Mouse (Mus musculus): ENCODE data around the gene Ttll3.

The Ttll3 gene

DNA sequence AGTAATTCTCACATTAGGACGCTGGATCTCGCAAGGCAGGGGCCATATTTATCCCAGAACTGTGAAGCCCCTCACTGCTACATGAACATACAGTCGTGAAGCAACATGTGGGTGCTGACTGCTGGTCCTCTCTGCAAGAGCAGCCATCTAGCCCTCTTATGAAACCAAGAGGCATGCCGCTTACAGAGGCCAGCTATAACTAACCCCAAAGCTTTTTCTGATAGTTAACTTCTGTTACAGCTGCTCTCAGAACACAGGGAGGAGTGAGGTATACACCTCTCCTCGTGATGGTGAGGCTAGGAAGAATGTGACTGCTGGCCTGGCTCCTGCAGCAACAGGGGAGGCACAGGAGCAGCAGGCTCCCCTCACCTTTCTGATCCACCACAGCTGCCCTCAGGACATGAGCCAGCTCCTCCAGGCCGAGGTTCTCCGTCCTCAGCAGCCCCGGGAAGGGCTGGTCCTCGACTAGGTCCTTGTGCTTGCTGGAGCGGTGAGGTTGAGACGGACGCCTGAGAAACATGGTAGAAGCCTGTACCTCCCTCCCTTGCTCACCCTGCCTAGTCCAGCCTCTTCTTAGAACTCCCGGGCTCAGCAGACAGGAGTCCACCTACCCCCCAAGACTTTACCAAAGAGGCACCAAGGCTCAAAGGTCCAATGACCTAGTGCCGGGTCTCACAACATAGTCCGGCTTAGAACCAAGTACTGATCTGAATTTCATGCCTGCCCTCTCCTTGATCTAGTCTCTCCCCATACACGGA is 29.6 kb downstream of the Ttll3 start:
- DNase-seq (ENCODE audit: low read depth in 1 of 2, low spot score in 2 of 2): no peak

DNA sequence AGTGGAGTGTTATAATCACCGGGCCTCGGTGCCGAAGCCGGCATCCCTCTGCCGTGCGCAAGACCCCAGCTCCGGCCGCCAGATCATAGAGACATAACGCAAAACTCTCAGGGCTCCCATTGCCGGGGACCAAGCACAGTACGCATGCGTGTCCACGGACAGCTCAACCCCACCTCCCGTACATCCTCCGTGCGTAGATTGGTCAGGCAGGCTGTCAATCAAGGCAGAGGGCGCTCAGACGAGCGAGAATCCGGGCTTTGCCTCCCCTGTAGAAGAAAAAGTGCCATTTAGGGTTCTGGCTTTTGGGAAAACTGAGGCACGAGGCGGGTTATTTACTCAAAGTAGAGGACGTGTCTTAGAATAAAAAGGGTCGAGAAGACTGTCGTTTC is 30.1 kb downstream of the Ttll3 start, which contains the start of gene Rpusd3:
Rpusd3 (minus strand) TSS at position 142 of the 389 bp plus-strand sequence.
- peak; percentile 81 to 90 for DNase-seq (ENCODE audit: low read depth in 1 of 2, low spot score in 2 of 2)

DNA sequence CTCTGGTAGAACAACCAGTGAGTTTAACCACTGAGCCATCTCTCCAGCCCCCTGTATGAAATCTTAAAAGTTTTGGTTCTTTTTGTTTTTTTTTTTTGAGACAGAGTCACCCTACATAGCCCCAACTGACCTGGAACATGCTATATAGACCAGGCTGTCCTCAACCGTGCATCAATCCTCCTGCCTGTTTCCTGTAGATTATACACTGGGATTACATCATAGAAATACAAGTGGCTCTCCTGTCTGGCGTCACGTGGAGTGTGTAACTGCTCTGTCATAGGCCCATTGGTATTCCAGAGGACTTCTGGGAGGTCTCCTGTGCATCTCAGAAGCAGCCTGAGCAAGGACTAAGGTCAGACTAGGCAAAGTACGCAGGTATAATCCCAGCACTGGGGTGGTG is 33.9 kb downstream of the Ttll3 start:
- DNase-seq (ENCODE audit: low read depth in 1 of 2, low spot score in 2 of 2): no peak

DNA sequence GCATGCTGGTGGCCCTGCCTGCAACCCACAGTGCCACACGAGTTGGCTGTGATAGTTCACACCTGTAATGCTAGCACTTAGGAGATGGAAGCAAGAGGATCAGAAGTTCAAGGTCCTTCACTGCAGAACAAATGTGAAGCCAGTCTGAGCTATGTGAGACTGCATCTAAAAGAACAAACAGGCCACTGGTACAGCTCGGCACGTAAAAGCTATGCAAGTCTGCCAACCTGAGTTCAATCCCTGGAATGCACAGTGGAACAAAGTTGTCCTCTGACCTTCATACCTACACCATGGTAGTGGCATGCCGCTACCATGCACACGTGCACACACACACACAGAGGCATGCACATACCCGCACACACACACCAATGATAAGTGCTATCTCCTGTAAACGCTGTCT is 35.1 kb downstream of the Ttll3 start:
- DNase-seq (ENCODE audit: low read depth in 1 of 2, low spot score in 2 of 2): no peak

DNA sequence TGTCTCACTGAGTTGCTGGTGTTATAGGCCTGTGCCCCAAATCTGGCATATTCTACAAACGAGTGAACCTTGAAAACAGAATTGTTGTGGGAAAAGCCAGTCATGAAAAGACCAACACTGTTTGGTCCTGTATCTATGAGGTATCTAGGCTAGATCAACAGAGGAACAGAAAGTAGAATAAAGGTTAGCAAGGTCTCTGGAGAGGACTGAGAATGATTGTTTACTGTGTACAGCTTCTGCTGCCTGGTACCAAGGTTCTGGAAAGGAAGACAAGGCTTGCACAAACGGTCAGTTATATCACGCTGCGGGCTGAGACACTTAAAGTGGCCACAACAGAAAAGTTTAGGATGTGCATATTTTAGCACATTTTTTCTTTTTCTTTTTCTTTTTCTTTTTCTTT is 37.6 kb downstream of the Ttll3 start:
- DNase-seq (ENCODE audit: low read depth in 1 of 2, low spot score in 2 of 2): no peak

DNA sequence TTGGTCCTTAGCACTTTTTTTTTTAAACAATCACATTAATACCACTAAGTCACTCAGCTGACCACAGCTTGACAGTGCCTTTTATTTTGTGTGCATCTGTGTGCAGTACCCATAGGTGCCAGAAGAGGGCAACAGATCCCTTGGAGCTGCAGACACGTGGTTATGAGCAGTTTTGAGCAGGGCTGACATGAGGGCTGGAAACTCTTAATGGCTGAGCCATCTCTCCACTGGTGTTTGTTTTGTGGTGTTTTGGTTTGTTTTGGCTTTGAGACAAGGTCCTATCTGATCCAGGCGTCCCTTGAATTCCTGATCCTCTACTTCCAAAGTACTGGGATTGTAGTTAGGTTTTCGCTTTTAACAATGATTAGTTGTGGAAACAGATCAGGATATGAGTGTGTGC is 38.3 kb downstream of the Ttll3 start:
- DNase-seq (ENCODE audit: low read depth in 1 of 2, low spot score in 2 of 2): peak in 1 of 2 experiments; percentile 65

DNA sequence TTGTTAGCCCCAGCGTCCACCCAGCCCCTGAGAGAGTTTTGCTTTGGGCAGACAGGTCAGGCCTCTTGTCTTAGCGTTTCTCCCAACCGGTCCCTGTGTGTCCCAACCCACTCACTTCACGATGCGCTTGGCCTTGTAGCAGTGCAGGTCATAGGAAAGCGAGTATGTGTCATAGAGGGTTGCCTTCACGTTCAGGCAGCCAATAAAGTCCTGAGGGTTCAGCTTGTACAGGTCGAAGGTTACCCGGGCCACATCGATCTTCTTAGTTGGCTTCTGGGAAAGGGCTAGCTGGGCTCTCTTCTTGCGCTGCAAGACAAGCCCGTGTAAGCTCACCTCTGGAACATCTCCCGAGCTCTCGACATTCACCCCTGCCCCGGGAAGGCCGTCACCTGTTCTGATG is 38.9 kb downstream of the Ttll3 start:
- DNase-seq (ENCODE audit: low read depth in 1 of 2, low spot score in 2 of 2): no peak

DNA sequence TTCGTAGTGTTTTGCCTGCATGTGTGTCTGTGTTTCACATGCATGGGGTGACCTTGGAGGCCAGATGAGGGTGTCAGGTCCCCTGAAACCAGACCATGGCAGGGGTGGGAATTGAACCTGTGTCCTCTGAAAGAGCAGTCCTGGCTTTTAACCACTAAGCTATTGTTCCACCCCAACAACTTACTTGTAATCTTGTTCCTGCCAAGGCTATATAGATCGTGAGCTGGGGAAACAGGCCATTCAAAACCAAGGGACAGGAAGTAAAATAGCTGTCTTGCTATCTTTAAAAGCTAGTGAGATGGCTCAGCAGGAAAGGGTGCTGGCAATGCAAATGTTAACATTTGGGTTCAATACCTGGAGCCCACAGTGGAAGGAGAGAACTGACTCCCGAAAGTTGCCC is 40.9 kb downstream of the Ttll3 start:
- DNase-seq (ENCODE audit: low read depth in 1 of 2, low spot score in 2 of 2): no peak

DNA sequence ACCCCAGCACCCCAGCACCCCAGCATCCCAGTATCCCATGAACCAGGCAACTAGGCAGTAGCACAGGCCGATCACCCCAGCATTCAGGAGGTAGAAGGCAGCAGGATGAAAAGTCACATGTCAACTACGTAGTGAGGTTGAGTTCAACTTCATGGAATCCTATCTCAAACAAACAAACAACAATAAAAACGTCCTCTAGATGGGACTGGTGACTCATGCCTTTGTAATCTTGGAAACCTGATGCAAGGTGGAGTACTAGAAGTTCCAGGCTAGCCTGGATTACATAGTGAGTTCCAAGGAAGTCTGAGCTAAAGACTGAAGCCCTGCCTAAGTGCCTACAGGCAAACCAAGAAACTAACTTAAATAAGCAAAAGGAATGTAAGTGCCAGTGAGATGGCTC is 41.8 kb downstream of the Ttll3 start:
- no peak for DNase-seq (ENCODE audit: low read depth in 1 of 2, low spot score in 2 of 2)

DNA sequence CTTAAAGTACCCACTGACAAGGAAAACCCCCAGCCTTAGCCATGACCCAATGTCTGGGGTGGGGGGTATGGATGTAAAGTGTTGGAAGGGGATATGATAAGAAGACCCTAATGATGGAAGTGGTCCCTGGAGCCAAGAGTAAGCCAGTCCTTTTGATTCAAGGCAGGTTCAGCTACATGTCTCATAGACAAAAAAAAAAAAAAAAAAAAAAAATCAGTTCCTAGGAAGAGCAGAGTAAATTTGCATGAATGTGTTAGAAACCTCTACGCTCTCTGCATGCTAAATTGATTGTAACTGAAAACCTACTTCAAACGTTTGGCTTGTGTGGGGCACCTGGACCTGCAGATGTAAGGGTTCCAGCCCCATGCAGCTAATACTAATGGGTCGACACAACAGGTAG is 42.7 kb downstream of the Ttll3 start:
- DNase-seq (ENCODE audit: low read depth in 1 of 2, low spot score in 2 of 2): no peak

DNA sequence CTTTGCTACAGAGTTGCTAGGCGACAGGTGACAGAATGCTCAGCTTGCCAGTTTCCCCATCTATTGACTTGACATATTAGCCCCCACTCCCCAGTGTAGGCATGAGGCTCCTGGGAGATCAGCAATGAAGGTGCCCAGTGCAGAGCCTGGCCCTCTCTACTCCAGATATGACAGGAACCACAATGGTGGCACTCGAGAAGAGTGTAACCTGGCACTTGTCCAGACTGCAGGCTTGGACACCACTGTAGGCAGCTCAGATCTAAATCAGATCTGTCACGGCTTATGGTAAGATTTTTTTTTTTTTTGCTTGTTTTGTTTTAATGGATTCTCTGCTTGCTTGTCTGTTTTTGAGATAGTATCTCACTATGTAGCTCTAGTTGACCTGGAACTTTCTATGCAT is 44.6 kb downstream of the Ttll3 start:
- no peak for DNase-seq (ENCODE audit: low read depth in 1 of 2, low spot score in 2 of 2)

DNA sequence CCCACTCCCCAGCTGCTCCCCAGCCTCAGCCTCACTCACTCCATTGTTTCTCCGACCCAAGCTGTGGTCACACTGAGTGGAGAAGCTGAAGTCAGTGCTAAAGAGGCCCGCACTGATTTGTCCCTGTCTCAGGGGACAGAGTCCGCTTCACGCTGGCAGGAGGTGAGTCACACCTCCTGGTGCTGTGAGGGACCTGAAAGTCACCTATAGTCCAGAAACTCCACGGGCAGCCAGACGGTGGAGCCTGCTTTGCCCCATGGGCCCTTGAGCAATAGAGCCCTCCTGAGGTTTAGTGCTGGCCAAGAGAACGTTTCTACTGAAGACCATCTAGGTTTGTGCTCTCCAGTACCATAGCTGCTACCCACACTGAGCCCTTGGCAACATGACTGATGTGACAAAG is 45.6 kb downstream of the Ttll3 start:
- DNase-seq (ENCODE audit: low read depth in 1 of 2, low spot score in 2 of 2): no peak

DNA sequence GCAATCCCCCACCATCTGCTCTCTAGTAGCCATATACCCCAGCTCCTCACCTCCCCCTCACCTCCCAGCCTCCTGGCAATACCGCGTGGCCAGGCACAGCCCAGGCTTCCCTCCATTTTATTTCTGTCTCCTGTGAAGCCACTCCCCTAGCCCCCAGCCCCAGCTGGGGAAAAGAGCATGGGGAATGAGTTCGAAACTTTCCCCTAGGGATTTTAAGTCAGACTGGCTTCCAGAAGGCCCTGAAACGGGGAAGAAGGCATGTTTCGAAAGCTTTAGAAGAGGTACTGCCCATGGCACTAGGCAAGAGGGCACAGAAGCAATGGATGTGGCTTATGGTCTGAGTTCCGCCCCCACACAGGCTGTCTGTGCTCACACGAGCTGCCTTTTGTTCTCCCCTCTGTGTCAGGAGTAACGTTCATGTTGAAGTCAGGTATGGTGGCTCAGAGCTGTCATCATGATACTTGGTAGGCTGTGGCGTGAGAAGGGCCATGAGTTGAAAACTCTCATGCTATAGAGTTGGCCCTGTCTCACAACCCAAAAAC is 46.7 kb downstream of the Ttll3 start, which contains the start of gene Cidec:
Cidec (minus strand) TSS at position 97 of the 542 bp plus-strand sequence.
- DNase-seq (ENCODE audit: low read depth in 1 of 2, low spot score in 2 of 2): no peak

DNA sequence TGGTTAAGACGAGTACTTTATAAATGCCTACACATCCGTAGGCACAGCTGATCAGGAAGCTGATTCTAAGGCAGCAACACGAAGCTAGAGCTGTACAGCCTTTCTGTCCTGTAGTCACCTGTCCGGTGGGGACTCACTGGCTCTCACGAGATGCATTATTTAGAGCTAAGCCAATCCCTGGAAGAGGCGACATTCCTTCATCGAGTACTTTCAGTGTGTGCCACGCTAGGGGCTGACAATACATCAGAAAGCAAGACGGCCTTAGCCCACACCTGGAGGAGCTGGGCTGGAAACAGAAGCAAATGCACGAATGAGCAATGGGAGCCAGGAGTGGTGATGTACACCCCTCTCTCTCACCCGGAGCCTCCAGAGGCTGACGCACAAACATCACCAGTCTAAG is 48.1 kb downstream of the Ttll3 start:
- DNase-seq (ENCODE audit: low read depth in 1 of 2, low spot score in 2 of 2): no peak

DNA sequence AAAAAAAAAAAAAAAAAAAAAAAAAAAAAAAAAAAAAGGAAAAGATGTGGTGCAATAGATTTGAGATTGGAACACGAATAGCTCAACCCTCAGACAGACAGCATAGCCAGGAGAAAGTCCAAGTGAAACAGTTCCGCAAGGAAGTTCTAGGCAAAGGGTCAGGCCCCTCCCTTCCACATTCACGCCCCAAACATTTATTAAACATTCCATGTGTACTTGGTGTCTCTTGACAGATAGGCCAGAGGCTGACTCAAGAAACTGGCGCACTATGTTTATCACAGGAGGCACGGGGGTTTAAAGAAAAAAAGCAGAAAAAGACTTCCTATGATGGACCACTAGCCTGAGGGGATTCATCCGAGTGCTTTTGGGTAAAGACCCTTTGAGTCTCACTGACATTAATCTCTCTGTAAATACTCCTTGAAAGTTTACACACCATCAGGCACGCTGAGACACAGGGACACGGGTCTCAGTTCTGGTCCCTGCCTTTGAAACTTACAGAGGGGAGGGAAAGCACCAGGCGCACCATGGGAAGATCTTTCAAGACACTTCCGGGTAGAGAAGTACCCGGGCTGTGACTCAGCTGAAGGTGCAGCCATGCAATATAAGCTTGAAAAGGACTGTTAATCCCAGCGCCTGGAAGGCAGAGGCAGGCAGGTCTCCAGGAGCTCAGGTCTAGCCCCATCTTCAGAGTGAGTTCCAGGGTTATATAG is 49.8 kb downstream of the Ttll3 start:
- DNase-seq (ENCODE audit: low read depth in 1 of 2, low spot score in 2 of 2): no peak

DNA sequence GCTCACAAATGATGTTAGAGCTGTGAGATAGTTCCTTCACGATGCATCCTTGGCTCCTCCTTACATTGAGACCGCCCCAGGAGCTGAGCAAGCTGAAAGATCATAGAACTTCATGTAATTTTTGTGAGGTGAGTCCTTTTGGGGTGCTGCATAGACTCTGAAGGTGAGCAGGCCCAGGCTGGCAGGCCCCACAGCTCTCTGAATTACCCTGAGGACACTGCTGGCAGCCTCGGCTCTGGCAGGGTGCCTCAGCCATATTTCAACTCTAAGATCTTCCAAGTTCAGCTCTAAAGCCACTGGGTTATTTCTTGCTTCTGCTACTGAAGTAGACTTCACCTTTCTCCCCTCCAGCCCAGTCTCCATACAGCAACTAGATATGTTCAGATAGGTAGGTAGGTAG is 51.6 kb downstream of the Ttll3 start:
- DNase-seq (ENCODE audit: low read depth in 1 of 2, low spot score in 2 of 2): no peak

DNA sequence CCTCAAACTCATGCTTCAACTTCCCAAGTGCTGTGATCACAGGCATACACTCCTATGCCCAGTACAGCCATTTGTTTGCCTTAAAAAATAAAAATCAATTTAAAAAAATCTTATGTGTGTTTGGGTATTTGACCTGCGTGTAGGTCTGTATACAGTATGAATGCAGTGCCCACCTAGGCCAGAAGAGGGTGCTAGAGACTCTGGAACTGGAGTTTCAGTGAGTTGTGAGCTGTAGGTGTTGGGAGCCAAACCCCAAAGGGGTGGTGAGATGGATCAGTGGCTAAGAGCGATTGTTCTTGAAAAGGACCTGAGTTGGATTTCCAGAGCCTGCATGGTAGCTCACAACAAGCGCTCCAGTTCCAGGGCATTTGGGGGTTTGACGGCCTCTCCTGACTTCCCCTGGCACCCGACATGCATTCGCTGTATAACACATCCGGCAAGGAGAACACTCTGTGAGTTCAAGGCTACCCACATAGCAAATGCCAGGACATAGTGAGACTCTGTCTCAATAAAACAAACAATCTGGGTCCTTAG is 52.2 kb downstream of the Ttll3 start:
- DNase-seq (ENCODE audit: low read depth in 1 of 2, low spot score in 2 of 2): peak in 1 of 2 experiments; percentile 57

DNA sequence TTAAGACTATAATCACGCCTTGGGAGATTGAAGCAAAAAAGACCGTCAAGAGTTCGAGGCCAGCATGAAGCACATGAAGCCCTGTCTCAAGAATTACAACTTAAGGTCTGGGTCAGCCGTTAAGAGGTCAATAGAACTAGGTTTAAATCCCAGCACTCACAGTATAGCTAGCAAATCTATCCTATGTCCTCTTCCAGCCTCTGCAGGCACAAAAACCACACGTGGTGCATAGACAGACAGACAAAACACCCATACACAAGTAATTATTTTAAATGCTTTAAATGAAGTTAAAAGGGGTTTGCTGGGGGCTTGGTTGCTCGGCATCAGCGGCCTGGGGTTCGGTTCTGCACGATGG is 53.0 kb downstream of the Ttll3 start:
- DNase-seq (ENCODE audit: low read depth in 1 of 2, low spot score in 2 of 2): no peak

DNA sequence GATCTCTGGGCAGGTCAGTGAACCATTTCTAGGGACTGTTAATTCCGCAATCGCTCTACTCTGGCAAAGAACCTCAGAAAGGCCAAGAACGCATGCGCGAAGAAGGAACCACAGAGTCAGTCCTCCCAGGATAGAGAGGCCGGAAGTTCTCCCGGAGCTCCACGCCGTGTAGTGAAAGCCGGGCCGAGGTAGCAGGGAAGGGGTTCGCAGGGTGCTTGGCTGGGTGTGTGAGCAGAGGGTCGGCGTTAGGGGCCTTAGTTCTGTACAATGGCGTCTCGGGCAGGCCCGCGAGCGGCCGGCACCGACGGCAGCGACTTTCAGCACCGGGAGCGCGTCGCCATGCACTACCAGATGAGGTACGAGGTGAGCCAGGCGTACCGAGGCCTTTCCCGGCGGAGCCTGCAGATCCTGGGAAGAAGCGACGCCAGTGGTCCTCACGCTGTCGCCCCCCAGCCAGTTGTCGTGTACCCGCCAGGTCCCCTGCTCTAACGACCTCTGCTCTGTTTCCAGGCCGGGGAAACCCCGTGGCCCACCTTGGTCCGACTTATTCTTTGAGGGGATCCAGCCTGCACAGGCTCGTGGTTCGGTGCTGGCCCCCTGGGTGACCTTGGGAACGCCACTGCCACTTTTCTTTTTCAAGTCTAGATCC is 53.5 kb downstream of the Ttll3 start, which contains the start of gene Jagn1:
Jagn1 (plus strand) TSS at position 128 of the 649 bp plus-strand sequence.
- DNase-seq (ENCODE audit: low read depth in 1 of 2, low spot score in 2 of 2): peak; percentile 85 to 88

DNA sequence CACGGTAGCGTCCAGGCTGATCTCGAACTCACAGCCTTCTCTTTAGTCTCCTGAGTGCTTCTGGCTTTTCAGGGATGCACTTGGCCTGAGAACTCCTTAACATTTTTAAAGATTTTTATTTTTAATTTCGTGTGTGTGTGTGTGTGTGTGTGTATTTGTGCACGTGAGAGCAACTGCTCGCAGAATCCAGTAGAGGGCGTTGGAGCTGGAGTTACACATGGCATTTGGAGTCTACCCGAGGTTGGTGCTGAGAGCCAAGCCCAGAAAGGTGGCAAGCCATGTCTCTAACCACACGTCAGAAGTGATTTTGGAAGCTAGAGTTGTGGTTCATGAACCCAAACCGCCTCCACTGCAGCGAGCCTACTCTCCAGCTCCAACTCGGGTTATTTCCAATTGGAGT is 54.0 kb downstream of the Ttll3 start:
- DNase-seq (ENCODE audit: low read depth in 1 of 2, low spot score in 2 of 2): no peak

DNA sequence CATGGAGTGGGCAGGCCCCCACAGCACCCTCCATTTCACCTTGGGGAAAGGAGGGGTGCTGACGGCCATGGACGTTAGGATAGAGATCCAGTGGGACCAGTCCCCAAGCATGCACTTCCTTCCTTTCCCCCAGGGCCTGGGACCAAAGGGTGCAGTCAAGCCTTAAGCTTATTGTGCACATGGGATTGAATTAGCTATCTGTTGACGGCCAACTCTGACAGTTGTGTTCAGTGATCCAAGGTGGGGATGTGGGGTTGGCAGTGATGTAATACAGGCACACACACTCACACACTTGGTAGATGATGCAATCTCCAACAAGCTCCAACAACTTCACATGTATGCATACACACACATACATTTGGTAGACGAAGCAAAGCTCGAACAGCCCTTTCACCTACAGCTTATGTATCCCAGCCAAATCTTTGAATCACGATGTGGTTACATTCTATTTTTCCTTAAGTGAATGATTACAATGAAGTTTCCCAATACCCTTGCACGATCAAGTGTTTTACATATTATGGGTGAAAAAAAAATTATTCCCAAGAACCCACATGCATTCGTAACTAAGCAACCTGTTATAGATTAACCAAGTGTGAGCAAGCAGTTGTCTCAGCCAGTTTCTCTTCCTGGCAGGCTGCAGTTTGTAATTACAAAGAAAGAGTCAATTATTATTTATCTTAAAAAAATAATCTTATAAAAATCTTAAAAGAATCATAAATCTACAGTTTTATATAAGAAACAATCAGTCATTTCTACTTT is 55.3 kb downstream of the Ttll3 start:
- no peak for DNase-seq (ENCODE audit: low read depth in 1 of 2, low spot score in 2 of 2)

Data from monocyte, adult 2 months (primary cell).